ENCODE assay signal across 18 mouse cellular contexts in the genomic region with DNA sequence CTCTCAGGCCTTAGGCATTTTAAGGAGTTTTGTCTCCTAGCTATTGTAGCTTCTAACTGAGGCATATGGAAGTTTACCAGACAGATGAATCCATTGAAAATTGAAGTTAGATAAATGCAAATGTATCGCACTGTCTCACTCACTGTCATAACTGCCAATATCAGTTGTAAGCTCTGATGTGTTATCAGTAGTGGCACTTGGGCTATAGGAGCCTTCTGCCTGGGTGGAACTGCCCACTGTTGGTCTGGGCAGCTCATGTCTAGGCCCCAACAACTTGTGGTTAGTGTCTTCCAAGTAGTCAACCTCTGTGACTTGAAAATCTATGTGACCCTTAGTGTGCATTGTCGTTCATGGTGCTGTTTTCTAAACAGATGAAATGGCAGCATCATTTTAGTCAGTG.
DNase-seq lines count a peak whose midpoint lies in the region; ATAC-seq lines count a peak whose summit lies in the region.
"Had no signal": no experiment of that assay in that cellular context is flagged by ENCODE, and none has a peak within 500 bp of the region (broad histone marks: within the 10 kb centered on the region; RNA-seq: fewer than 3 reads in every experiment).

No protein-coding gene starts in this region.

- H3K4me2 ChIP-seq in liver, embryonic 12.5 days = no peak overlapping the region
- no peak overlapping the region for H3K4me2 ChIP-seq in liver, embryonic 16.5 days (ENCODE audit: low read depth, low read length)
- no peak overlapping the region for H3K4me2 ChIP-seq in liver, embryonic 11.5 days
- H3K4me2 ChIP-seq: embryonic facial prominence, embryonic 12.5 days; forebrain, embryonic 13.5 days; forebrain, embryonic 15.5 days had no signal

- H3K4me1 ChIP-seq in liver, embryonic 12.5 days = peaks cover 13% of the 10 kb centered on the region
- H3K4me1 ChIP-seq in liver, embryonic 16.5 days (ENCODE audit: control insufficient read depth, low read depth, low read length) = no peaks in the 10 kb centered on the region; the same call in 1 of the 2 replicates
- H3K4me1 ChIP-seq in liver, embryonic 11.5 days (replicated peaks; ENCODE audit: control insufficient read depth, insufficient read depth, low read length) = no peaks in the 10 kb centered on the region
- H3K4me1 ChIP-seq: embryonic facial prominence, embryonic 10.5 days; embryonic facial prominence, embryonic 12.5 days; forebrain, embryonic 13.5 days; forebrain, embryonic 15.5 days had no signal

- H3K27ac ChIP-seq in liver, embryonic 12.5 days = no peak overlapping the region
- H3K27ac ChIP-seq in liver, embryonic 16.5 days (ENCODE audit: low read length) = no peak overlapping the region
- H3K27ac ChIP-seq in liver, embryonic 11.5 days (ENCODE audit: low read depth, low read length) = no peak overlapping the region
- H3K27ac ChIP-seq: embryonic facial prominence, embryonic 10.5 days; embryonic facial prominence, embryonic 12.5 days; forebrain, embryonic 13.5 days; forebrain, embryonic 15.5 days had no signal

- no peaks in the 10 kb centered on the region for H3K27me3 ChIP-seq in liver, embryonic 12.5 days (replicated peaks)
- H3K27me3 ChIP-seq in liver, embryonic 16.5 days (ENCODE audit: control insufficient read depth, insufficient read depth, low read depth, low read length) = no peaks in the 10 kb centered on the region
- no peaks in the 10 kb centered on the region for H3K27me3 ChIP-seq in liver, embryonic 11.5 days (replicated peaks; ENCODE audit: control insufficient read depth, insufficient read depth, low read length)
- H3K27me3 ChIP-seq: embryonic facial prominence, embryonic 12.5 days; forebrain, embryonic 13.5 days; forebrain, embryonic 15.5 days had no signal

- no peak overlapping the region for H3K9ac ChIP-seq in liver, embryonic 12.5 days
- no peak overlapping the region for H3K9ac ChIP-seq in liver, embryonic 16.5 days (ENCODE audit: low read depth, low read length)
- no peak overlapping the region for H3K9ac ChIP-seq in liver, embryonic 11.5 days (ENCODE audit: low read depth, low read length)
- H3K9ac ChIP-seq: embryonic facial prominence, embryonic 12.5 days; forebrain, embryonic 13.5 days; forebrain, embryonic 15.5 days had no signal

- ATAC-seq in liver, embryonic 12.5 days = 0 out of 2 replicates have a peak, but pooled peaks have one; percentile 35
- ATAC-seq in liver, embryonic 16.5 days (ENCODE audit: low read depth) = peak; percentile 61; the same call in 1 of the 2 replicates
- no peak for ATAC-seq in liver, embryonic 11.5 days (replicated peaks; ENCODE audit: low FRiP score)
- peak; percentile 58 for ATAC-seq in megakaryocyte-erythroid progenitor cell, adult 5-6 weeks (replicated peaks; ENCODE audit: low FRiP score, low TSS enrichment, poor library complexity, severe bottlenecking)
- ATAC-seq: forebrain, embryonic 13.5 days; forebrain, embryonic 15.5 days had no signal

- no peak overlapping the region for H3K4me3 ChIP-seq in liver, embryonic 12.5 days
- no peak overlapping the region for H3K4me3 ChIP-seq in liver, embryonic 16.5 days (ENCODE audit: low read depth, low read length)
- H3K4me3 ChIP-seq in liver, embryonic 11.5 days (ENCODE audit: low read depth, low read length) = no peak overlapping the region
- H3K4me3 ChIP-seq: embryonic facial prominence, embryonic 10.5 days; embryonic facial prominence, embryonic 12.5 days; forebrain, embryonic 13.5 days; forebrain, embryonic 15.5 days had no signal

- H3K9me3 ChIP-seq in liver, embryonic 12.5 days (replicated peaks) = no peaks in the 10 kb centered on the region
- no peaks in the 10 kb centered on the region for H3K9me3 ChIP-seq in liver, embryonic 16.5 days (replicated peaks; ENCODE audit: control insufficient read depth, low read length)
- no peaks in the 10 kb centered on the region for H3K9me3 ChIP-seq in liver, embryonic 11.5 days (ENCODE audit: control insufficient read depth, low read length)
- H3K9me3 ChIP-seq: embryonic facial prominence, embryonic 10.5 days; embryonic facial prominence, embryonic 12.5 days; forebrain, embryonic 13.5 days; forebrain, embryonic 15.5 days had no signal

- 67% methylated on average over 2 of the region's 2 CpGs for WGBS in liver, embryonic 12.5 days (ENCODE audit: insufficient replicate concordance)
- 50% methylated on average over 2 of the region's 2 CpGs for WGBS in liver, embryonic 16.5 days (ENCODE audit: insufficient replicate concordance)
- 91% methylated on average over 2 of the region's 2 CpGs for WGBS in liver, embryonic 11.5 days

- peaks cover 98% of the 10 kb centered on the region for H3K36me3 ChIP-seq in liver, embryonic 12.5 days
- peaks cover 25% of the 10 kb centered on the region for H3K36me3 ChIP-seq in liver, embryonic 16.5 days (ENCODE audit: control insufficient read depth, insufficient read depth)
- peaks cover 42% of the 10 kb centered on the region for H3K36me3 ChIP-seq in liver, embryonic 11.5 days (ENCODE audit: control insufficient read depth, insufficient read depth, low read length)

- DNase-seq in liver = no peak
- DNase-seq in liver, embryonic 11.5 days (ENCODE audit: low spot score) = no peak
- no peak for DNase-seq in adrenal gland, postnatal 25 days
- DNase-seq: adrenal gland, adult 2 months; adrenal gland, postnatal 10 days; adrenal gland, postnatal 36 days; cerebellum, adult 11-12 months; cerebellum, adult 2 months; cerebellum, adult 9-10 months; cerebellum, postnatal 10 days; cerebellum, postnatal 25 days had no signal
